8 mouse cellular contexts compared by ENCODE assay signal in genomic region chr1:99772183-99772582, GRCm38 (mm10). TPM values are rescaled to one million over a fixed set of nuclear protein-coding genes. Genes with fewer than 3 reads are reported as not detected.
DNase-seq lines count a peak whose midpoint lies in the region; ATAC-seq and TF ChIP-seq lines count a peak whose summit lies in the region.

No protein-coding gene starts in this region.

- no peaks in the 10 kb centered on the region for H3K36me3 ChIP-seq in kidney, adult 2 months (ENCODE audit: control insufficient read depth, insufficient read depth, low read length)
- H3K36me3 ChIP-seq in limb, embryonic 10.5 days = no peaks in the 10 kb centered on the region

- no peak overlapping the region for H3K27ac ChIP-seq in kidney, adult 2 months (ENCODE audit: insufficient read depth, low read depth, low read length)
- H3K27ac ChIP-seq in limb, embryonic 10.5 days = no peak overlapping the region

- DNase-seq in layer of hippocampus, adult 11-12 months (ENCODE audit: low spot score) = peak; percentile 37
- no peak for DNase-seq in layer of hippocampus, adult 9-10 months (ENCODE audit: low spot score)
- peak; percentile 3 for DNase-seq in cerebellum, adult 8-10 months
- DNase-seq in kidney, adult 2 months = peak; percentile 12
- DNase-seq in limb, embryonic 10.5 days (ENCODE audit: low spot score) = peak; percentile 88
- peak; percentile 84 for DNase-seq in neural tube, embryonic 10.5 days (ENCODE audit: extremely low spot score, low spot score)
- peak; percentile 24 for DNase-seq in urinary bladder, postnatal 25 days (ENCODE audit: low spot score)

- peak; percentile 92 for ATAC-seq in frontal cortex, adult (ENCODE audit: low TSS enrichment)

- H3K9me3 ChIP-seq in limb, embryonic 10.5 days (replicated peaks) = no peaks in the 10 kb centered on the region

- no peaks in the 10 kb centered on the region for H3K27me3 ChIP-seq in kidney, adult 2 months (replicated peaks; ENCODE audit: control insufficient read depth, insufficient read depth, low read length)
- no peaks in the 10 kb centered on the region for H3K27me3 ChIP-seq in limb, embryonic 10.5 days (ENCODE audit: low read depth, poor library complexity, severe bottlenecking)

- no peaks in the 10 kb centered on the region for H3K4me1 ChIP-seq in kidney, adult 2 months (ENCODE audit: control insufficient read depth, insufficient read depth, low read length)
- no peaks in the 10 kb centered on the region for H3K4me1 ChIP-seq in limb, embryonic 10.5 days

- TF ChIP-seq CTCF in kidney, adult 2 months (conservative IDR thresholded peaks at IDR 0.05; ENCODE audit: insufficient read depth, insufficient read length, low read depth, low read length) = no peak

- no peak for TF ChIP-seq POLR2A in kidney, adult 2 months (IDR thresholded peaks at IDR 0.05; ENCODE audit: low read depth, low read length)

- no peak overlapping the region for H3K4me3 ChIP-seq in kidney, adult 2 months (ENCODE audit: insufficient read depth, low read depth, low read length)
- H3K4me3 ChIP-seq in limb, embryonic 10.5 days = no peak overlapping the region

- WGBS in kidney, adult 2 months = 2% methylated on average over 19 of the region's 19 CpGs
- WGBS in limb, embryonic 10.5 days = 3% methylated on average over 19 of the region's 19 CpGs

RNA-seq across cellular contexts. Expression of gene Cntnap5b, which starts 0.4 kb away (rescaled TPM):
- not detected in 2 replicates for polyA plus RNA-seq in kidney, adult 2 months (2012; rRNA removed)
- not detected in 2 replicates for polyA plus RNA-seq in limb, embryonic 10.5 days (2016; fragmentation: Nextera tagmentation; extraction: Ambion mirVana)
